Mouse (Mus musculus) leukemia stem cell, adult 10-12 weeks (primary cell): ENCODE measurements around the gene Ftl1. TPM values are rescaled to one million over a fixed set of nuclear protein-coding genes. Genes with fewer than 3 reads are reported as not detected.

Source experiments
- polyA plus RNA-seq: library from polyadenylated mRNA; stranded (reverse); fragments of >175 nt; gene quantifications from 2 replicates; pipeline ENCODE4 v1.2.3, GENCODE M21; 2012; ENCODE audit warnings: low replicate concordance

The Ftl1 gene
- polyA plus RNA-seq = 5,681 and 8,825 TPM in 2 replicates

DNA sequence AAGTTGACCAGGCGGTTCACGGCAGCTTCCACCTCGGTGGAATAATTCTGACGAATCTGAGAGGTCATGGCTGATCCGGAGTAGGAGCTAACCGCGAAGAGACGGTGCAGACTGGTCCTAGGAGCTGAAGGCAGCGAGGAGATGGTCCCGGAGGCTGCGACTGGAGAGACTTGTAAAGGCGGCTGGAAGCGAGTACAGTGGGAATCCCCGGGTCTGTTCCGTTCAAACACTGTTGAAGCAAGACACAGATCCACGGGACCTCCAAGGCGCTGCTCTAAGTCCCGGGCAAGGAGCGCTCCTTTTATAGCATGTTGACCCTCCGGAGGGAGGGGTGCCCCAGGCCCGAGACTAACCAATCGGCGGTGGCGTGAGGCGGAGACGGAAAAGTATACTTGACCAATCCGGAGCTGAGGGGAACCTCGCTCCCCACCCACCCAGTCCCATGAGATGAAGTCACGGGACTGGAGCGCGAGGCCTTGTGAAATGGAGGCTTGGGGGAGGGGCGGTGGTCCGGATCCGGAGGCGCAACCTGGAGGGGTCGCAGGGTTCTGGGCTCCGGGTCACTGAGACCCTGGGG, at the start of gene Ftl1:
Gene Ftl1, minus strand, starts transcription at position 321 of the 577 bp plus-strand sequence.

DNA sequence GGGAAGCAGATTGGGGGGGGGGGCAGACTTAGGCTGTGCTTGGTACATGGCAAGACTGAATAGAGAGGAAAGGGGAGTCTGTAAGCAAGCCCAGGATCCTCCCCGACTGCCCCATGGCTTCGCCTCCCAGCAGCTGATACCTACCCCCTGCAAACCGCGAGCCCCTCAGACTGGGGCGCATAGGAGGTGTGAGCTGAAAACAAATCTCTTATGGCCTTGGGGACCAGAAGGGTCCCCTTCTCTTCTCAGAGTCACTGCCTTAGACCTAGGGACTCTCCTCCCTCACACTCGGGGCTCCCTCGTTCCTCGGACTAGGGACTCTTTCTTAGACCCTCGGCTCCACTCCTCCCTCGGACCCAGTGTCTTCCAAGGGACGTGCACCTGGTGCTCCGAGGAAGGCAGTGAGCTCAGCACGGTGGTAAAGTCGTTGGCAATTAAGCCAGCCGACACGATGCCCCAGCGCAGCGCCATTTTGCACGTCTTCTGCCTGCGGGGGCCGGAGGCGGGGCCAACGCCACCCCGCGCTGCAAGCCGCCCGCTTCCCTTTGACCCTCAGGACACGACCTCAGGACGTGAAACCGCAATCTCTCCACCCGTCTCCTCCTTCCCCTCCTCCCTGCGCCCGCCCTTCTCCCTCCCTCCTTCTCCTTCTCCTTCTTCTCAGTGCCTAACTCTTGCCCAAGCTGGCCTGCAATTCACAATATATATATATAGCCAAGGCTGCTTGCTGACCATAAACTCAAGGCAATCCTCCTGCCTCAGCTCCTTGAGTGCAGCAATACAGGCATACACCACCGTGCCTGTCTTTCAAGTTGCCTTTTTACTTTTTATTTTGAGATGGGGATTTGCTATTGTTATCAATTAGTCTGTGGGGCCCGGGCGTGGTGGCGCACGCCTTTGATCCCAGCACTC, 28.9 kb upstream of the Ftl1 start, which contains the start of gene Dhdh:
Gene Dhdh, minus strand, starts transcription at position 513 of the 912 bp plus-strand sequence.

DNA sequence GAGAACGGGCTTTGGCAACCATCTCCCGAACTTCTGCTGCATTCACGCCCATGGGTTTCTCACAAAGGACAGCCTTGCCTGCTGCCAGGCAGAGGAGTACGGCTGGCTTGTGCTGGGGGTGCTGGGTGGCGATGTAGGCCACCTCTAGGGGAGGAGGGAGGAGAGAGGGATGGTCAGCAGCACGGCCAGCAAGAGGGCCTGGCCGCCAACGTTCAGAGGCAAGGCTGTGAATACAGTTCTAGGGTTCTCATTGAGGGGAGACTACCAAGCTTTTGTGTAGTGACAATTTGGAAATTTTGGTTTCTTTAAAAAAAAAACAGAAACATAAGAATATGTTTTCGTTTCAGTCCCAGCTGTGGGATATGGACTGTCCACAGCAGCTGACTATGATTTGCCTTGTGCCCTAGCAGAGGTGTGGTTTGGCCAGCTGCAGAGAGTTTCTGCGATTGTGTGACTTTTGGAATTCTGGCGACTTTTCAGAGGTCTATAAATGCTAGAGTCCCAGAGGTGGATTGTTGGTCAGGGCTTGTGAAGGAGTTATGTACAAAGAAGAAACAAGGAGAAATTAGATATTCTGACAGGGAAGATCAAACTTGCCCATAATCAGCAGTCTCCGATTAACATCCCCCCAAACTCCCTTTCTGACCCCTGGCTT, 27.2 kb upstream of the Ftl1 start, which contains the start of gene Gm45808:
Gene Gm45808, minus strand, starts transcription at position 51 of the 655 bp plus-strand sequence.

DNA sequence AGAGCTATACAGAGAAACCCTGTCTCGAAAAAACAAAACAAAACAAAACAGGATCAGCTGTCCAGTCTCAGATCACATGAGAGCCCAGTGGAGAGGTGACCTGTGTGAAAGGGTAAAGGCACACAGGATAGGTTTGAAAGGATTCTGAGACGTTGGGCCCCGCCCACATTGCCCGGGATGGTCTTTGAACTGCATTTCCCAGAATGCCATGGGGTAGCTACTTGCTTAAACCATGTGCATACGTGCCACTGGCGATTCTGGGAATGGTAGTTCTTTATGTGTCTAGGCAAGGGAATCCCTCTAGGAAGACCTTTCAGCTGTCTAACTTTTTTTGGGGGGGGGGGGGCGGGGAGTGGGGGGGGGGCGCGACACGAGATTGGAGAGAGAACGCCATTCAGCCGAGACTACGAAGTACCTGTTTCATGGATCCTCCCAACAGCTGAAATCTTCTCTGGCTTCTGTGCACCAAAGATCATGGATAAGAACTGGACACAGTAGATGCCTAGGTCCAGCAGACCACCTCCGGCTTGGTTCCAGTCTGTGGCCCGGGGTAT, 21.8 kb upstream of the Ftl1 start, which contains the start of gene Tulp2:
Gene Tulp2, plus strand, starts transcription at position 504 of the 554 bp plus-strand sequence.

DNA sequence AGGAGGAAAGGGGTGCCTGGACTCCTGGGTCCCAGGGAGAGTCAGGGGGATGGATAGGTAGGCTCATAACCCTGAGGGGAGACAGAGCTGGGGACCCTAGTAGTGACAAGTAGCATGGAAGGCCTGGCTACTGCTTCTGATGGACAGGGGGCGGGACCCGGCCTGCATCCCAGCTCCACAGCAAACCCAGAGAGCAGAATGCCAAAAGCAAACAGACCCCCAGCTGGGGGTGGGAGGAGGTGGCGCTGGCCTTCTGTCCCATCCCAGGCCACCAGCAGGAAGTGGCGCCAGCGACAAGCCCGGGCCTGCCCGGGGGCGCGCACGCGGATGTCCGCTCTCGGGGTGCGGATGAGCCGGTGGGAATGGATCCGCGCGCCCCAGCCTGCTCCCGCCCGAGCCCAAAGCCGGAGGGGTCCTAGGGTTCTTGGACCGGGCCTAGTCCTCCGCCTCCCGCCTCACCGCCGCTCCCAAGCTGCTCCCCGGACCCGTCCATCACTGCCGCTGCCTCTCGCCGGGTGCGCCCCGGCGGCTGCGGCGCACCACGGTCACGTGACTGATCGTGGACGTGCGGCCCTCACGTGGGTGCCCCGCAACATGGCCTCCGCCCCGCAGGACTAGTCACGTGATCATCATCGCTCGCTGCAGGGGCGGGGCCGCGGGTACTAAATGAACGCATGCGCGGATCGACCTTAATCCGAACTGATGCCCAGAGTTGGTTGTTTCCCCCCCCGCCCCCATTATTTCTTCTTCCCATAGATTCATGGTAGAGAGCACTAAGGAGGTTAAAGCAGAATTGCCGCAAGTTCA, 6.8 kb upstream of the Ftl1 start, which contains the start of gene Bax:
Gene Bax, minus strand, starts transcription at position 616 of the 807 bp plus-strand sequence.

DNA sequence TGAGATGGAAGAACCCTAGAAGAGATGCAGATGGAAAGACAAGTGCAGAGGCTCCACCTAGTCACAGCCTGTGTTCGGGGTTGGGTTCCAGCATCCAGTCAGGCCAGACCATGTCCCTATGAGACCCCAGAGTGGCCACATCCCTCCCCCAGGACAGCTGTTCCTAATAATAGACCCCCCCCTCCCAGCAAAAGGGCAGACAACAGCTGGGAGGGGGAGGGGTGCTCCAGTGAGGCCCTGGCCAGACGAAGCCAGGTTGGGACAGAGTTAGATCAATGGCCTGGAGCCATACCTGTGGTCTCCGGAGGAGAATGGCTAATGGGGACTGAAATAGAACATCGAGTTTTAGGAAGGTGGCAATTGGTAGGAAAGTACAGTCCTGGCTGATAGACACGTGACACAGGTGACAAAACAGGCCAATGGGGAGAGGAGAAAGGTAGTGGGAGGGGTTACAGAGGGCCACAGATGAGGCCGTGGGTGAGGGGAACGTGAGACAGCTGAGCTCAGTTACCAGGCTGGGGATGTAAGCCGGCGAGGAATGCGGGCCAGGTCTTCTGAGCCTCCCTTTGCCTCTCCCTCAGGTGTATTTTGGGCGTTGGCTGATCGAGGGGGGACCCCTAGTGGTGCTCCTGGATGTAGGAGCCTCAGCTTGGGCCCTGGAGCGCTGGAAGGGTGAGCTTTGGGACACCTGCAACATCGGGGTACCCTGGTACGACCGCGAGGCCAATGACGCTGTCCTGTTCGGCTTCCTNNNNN, 22.0 kb downstream of the Ftl1 start, which contains the start of gene Ruvbl2:
Gene Ruvbl2, minus strand, starts transcription at position 576 of the 756 bp plus-strand sequence.

DNA sequence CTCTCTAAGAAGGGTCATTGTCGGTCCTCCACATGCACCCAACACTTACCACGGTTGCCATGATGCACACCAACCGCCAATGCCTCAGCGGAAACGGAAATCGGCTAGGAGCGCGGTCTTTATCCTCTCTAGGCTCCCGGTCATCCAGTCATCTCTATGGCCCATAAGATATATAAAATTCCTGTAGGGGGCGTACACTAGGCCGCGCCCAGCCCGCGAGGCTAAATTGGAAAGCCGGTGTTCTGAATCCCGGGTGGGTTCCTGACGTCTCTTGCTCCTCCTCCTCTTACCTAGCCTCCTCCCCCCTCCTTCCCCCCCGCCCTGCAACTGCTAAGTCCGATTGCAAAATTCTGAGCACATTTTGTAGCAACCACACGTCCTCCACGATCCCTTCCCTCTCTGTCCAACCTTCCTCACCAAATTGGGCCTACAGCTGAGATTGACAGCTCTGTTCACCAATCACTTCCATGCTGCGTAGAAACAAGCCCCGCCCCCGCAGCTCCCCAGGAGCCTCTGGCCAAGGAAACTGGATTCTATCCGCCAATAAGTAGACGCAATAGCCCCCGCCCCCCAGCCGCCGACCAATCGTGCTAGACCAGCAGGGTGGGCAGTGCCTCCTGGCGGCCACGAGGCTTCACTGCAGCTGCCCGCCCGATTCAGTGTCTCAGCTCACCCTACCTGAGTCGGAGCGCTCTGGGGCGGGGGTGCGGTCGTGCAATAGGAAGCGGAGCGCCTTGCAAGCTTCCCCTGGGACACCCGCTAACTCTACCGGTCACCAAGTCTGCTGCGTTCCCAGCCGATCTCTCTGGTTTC, 25.3 kb downstream of the Ftl1 start, which contains the start of gene Gys1:
Gene Gys1, plus strand, starts transcription at position 642 of the 813 bp plus-strand sequence.

DNA sequence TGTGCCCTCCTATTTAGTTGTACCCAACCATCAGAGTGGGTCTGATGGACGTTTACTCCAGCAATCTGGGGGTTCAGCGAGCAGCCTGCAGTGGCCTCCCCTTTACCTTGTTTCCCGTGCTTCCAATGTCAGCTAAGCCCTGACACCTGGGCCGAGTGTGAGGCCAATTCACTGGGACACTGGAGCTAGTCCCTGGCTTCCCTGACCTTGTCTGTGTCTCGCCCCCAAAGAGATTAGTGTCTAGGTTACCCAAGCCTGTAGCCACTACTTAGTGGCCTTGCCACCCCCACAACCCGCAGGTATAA, 39.1 kb downstream of the Ftl1 start, which contains the start of gene Lhb:
Gene Lhb, plus strand, starts transcription at position 206 of the 305 bp plus-strand sequence.

DNA sequence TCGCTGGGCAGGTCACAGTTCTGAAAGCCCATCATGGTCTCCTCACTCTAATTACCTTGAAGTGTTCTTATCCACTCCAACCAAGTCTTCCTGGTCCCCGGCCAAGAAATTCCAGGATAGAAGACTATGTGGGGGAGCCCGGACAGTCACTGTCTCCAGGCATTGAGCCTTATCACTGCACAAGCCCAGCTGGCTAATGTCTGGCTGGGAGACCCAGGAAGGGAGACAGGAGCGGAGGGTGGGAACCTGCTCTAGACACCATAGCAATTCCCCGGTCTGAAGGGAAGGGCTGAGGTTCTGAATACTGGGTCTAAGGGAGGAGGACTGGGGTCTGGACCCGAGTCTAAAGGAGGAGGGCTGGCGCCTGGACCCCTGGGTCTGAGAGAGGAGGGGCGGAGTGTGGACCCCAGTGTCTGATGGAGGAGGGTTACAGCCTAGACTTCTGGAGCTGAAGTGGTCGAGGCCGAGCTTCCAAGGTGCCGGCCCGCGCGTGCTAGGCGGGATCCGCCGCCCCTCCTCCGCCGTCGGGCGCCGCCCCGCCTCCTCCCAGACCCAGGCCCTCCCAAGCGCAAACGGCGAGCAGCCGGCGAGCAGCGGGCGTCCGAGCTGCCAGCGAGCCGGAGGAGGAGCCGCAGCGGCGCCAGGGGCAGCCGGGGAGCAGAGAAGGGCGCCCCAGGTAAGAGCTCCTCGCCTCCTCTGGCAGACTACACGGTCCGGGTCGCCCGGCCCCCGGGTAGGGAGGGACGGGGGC, 46.4 kb downstream of the Ftl1 start, which contains the start of gene Ntf5:
Gene Ntf5, plus strand, starts transcription at position 583 of the 751 bp plus-strand sequence.

Other genes with a start within 250 kb of the Ftl1 start
- 46.7 and 92.2 TPM in 2 replicates for gene Dkkl1, start 247.7 kb downstream of the Ftl1 start, polyA plus RNA-seq
- gene Tead2, start 244.1 kb downstream of the Ftl1 start, polyA plus RNA-seq = 1.1 and 1.3 TPM in 2 replicates
- 162 and 431 TPM in 2 replicates for gene Cd37, start 220.8 kb downstream of the Ftl1 start, polyA plus RNA-seq
- gene Slc6a16, start 218.8 kb downstream of the Ftl1 start, polyA plus RNA-seq = not detected in 2 replicates
- 0.11 TPM in 1 of 2 replicates, not detected in the other for gene Slc6a21, start 182.4 kb downstream of the Ftl1 start, polyA plus RNA-seq
- gene Trpm4, start 126.1 kb downstream of the Ftl1 start, polyA plus RNA-seq = 1.2 and 1.4 TPM in 2 replicates
- gene Hrc, start 124.6 kb downstream of the Ftl1 start, polyA plus RNA-seq = not detected in 2 replicates
- gene Ppfia3, start 92.9 kb downstream of the Ftl1 start, polyA plus RNA-seq = 2.6 and 3.4 TPM in 2 replicates
- gene Lin7b, start 89.3 kb downstream of the Ftl1 start, polyA plus RNA-seq = 0.80 TPM in 1 of 2 replicates, not detected in the other
- gene Snrnp70, start 64.1 kb downstream of the Ftl1 start, polyA plus RNA-seq = 650 and 741 TPM in 2 replicates
- not detected in 2 replicates for gene Kcna7, start 54.2 kb downstream of the Ftl1 start, polyA plus RNA-seq
- not detected in 2 replicates for gene Ntf5, start 46.2 kb downstream of the Ftl1 start, polyA plus RNA-seq
- not detected in 2 replicates for gene Lhb, start 39.1 kb downstream of the Ftl1 start, polyA plus RNA-seq
- 11.4 and 11.8 TPM in 2 replicates for gene Gys1, start 25.0 kb downstream of the Ftl1 start, polyA plus RNA-seq
- gene Ruvbl2, start 21.8 kb downstream of the Ftl1 start, polyA plus RNA-seq = 293 and 559 TPM in 2 replicates
- 180 and 264 TPM in 2 replicates for gene Bax, start 7.0 kb upstream of the Ftl1 start, polyA plus RNA-seq
- gene Tulp2, start 22.0 kb upstream of the Ftl1 start, polyA plus RNA-seq = 0.27 and 0.61 TPM in 2 replicates
- gene Gm45808, start 26.9 kb upstream of the Ftl1 start, polyA plus RNA-seq = not detected in 2 replicates
- 0.83 and 1.7 TPM in 2 replicates for gene Dhdh, start 28.9 kb upstream of the Ftl1 start, polyA plus RNA-seq
- gene Nucb1, start 50.5 kb upstream of the Ftl1 start, polyA plus RNA-seq = 344 and 572 TPM in 2 replicates
- gene Ppp1r15a, start 66.4 kb upstream of the Ftl1 start, polyA plus RNA-seq = 200 and 371 TPM in 2 replicates
- 2.0 and 2.8 TPM in 2 replicates for gene Plekha4, start 66.4 kb upstream of the Ftl1 start, polyA plus RNA-seq
- 0.29 and 1.3 TPM in 2 replicates for gene Hsd17b14, start 95.0 kb upstream of the Ftl1 start, polyA plus RNA-seq
- 17.8 and 57.8 TPM in 2 replicates for gene Bcat2, start 110.3 kb upstream of the Ftl1 start, polyA plus RNA-seq
- 0.52 TPM in 1 of 2 replicates, not detected in the other for gene Fgf21, start 155.6 kb upstream of the Ftl1 start, polyA plus RNA-seq
- not detected in 2 replicates for gene Fut1, start 157.4 kb upstream of the Ftl1 start, polyA plus RNA-seq
- gene Izumo1, start 161.9 kb upstream of the Ftl1 start, polyA plus RNA-seq = 0.42 and 0.64 TPM in 2 replicates
- 4.3 and 5.9 TPM in 2 replicates for gene Rasip1, start 167.6 kb upstream of the Ftl1 start, polyA plus RNA-seq
- 0.10 and 0.50 TPM in 2 replicates for gene Mamstr, start 180.1 kb upstream of the Ftl1 start, polyA plus RNA-seq
- gene Fut2, start 206.5 kb upstream of the Ftl1 start, polyA plus RNA-seq = not detected in 2 replicates
- gene Ntn5, start 224.1 kb upstream of the Ftl1 start, polyA plus RNA-seq = 0.69 and 0.93 TPM in 2 replicates
- not detected in 2 replicates for gene Sec1, start 234.5 kb upstream of the Ftl1 start, polyA plus RNA-seq
- 0.55 TPM in 1 of 2 replicates, not detected in the other for gene Car11, start 240.0 kb upstream of the Ftl1 start, polyA plus RNA-seq
- gene Dbp, start 245.2 kb upstream of the Ftl1 start, polyA plus RNA-seq = 7.1 and 10.3 TPM in 2 replicates